Mouse (Mus musculus): ENCODE data around the gene Olfr1495.
"Not testable (repeated sequence)": the region's sequence is repeated elsewhere in the genome, so short reads cannot be mapped to it uniquely, and the experiment has no call there.

Gene Olfr1495

GRCm38 (mm10) chr19:13764306-13764705 lies at the start of gene Olfr1495:
Gene Olfr1495, plus strand, starts transcription at chr19:13764606.
- DNase-seq (ENCODE audit: low spot score), result no peak

- DNase-seq (ENCODE audit: low spot score), result no peak
Measured at GRCm38 (mm10) chr19:13722978-13723377, 41.4 kb upstream of the Olfr1495 start, which contains the start of gene Olfr1493-ps1. Gene Olfr1493-ps1, plus strand, starts transcription at chr19:13723278.

- no peak for DNase-seq (ENCODE audit: low spot score)
Measured at GRCm38 (mm10) chr19:13739428-13739827, 25.0 kb upstream of the Olfr1495 start, which contains the start of gene Olfr1494. Gene Olfr1494, plus strand, starts transcription at chr19:13739728.

GRCm38 (mm10) chr19:13749366-13749765 lies 15.0 kb upstream of the Olfr1495 start:
- DNase-seq (ENCODE audit: low spot score), result no peak

- DNase-seq (ENCODE audit: low spot score), result no peak
Measured at GRCm38 (mm10) chr19:13768565-13769276, 4.3 kb downstream of the Olfr1495 start.

GRCm38 (mm10) chr19:13777578-13777977 lies 13.2 kb downstream of the Olfr1495 start, which contains the start of gene Olfr1496:
Gene Olfr1496, plus strand, starts transcription at chr19:13777878.
- no peak for DNase-seq (ENCODE audit: low spot score)

GRCm38 (mm10) chr19:13798102-13798501 lies 33.7 kb downstream of the Olfr1495 start, which contains the start of gene Olfr1497:
Gene Olfr1497, minus strand, starts transcription at chr19:13798202.
- no peak for DNase-seq (ENCODE audit: low spot score)

- not testable (repeated sequence) for DNase-seq (ENCODE audit: low spot score)
Measured at GRCm38 (mm10) chr19:13805486-13805885, 41.1 kb downstream of the Olfr1495 start.

- DNase-seq (ENCODE audit: low spot score), result no peak
Measured at GRCm38 (mm10) chr19:13812823-13813222, 48.4 kb downstream of the Olfr1495 start.

GRCm38 (mm10) chr19:13818827-13819226 lies 54.4 kb downstream of the Olfr1495 start:
- no peak for DNase-seq (ENCODE audit: low spot score)

- no peak for DNase-seq (ENCODE audit: low spot score)
Measured at GRCm38 (mm10) chr19:13819347-13819746, 54.9 kb downstream of the Olfr1495 start, which contains the start of gene Olfr1499. Gene Olfr1499, minus strand, starts transcription at chr19:13819447.
